Mouse (Mus musculus): ENCODE measurements around the gene Olfr262.
"Not testable (repeated sequence)": the region's sequence is repeated elsewhere in the genome, so short reads cannot be mapped to it uniquely, and the experiment has no call there.

The Olfr262 gene

GRCm38 (mm10) chr19:12241559-12241958, at the start of gene Olfr262:
TSS of gene Olfr262 (minus strand) at chr19:12241659.
- DNase-seq (ENCODE audit: low spot score in 2 of 2): no peak

GRCm38 (mm10) chr19:12279554-12279953, 38.1 kb upstream of the Olfr262 start, which contains the start of gene Olfr1434:
TSS of gene Olfr1434 (plus strand) at chr19:12279854.
- DNase-seq (ENCODE audit: low spot score in 2 of 2): no peak

GRCm38 (mm10) chr19:12260732-12261131, 19.3 kb upstream of the Olfr262 start, which contains the start of gene Olfr235:
TSS of gene Olfr235 (plus strand) at chr19:12261032.
- no peak for DNase-seq (ENCODE audit: low spot score in 2 of 2)

- DNase-seq (ENCODE audit: low spot score in 2 of 2): not testable (repeated sequence)
Measured at GRCm38 (mm10) chr19:12232496-12232895, 9.0 kb downstream of the Olfr262 start, which contains the start of gene Olfr1432. TSS of gene Olfr1432 (minus strand) at chr19:12232596.

- DNase-seq (ENCODE audit: low spot score in 2 of 2): no peak
Measured at GRCm38 (mm10) chr19:12200334-12200733, 41.1 kb downstream of the Olfr262 start, which contains the start of gene Olfr1431. TSS of gene Olfr1431 (plus strand) at chr19:12200634.

- DNase-seq (ENCODE audit: low spot score in 2 of 2): not testable (repeated sequence)
Measured at GRCm38 (mm10) chr19:12199076-12199475, 42.4 kb downstream of the Olfr262 start.
